Mouse (Mus musculus): ENCODE results near the gene Vmn2r118.

Gene Vmn2r118

DNA sequence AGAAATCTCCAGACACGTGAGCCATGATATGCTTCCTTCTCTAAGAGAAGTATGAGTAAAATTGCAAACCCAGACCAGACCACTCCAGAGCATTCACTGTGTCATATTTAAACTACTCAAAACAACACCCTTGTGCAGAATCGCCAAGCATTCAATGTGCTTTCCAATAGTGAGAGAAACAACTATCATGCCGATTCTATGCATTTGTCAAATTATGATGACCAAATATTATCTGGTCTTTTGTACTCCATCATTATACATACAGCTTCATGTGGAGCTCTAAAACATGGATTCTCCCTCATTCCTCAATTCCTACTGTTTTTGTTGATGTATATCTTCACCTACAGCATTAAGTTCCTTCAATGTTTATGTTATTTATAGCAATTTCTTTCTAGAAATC lies at the start of gene Vmn2r118:
Gene Vmn2r118 (minus strand): TSS at position 101 of the 400 bp plus-strand sequence.
- DNase-seq: no peak

DNA sequence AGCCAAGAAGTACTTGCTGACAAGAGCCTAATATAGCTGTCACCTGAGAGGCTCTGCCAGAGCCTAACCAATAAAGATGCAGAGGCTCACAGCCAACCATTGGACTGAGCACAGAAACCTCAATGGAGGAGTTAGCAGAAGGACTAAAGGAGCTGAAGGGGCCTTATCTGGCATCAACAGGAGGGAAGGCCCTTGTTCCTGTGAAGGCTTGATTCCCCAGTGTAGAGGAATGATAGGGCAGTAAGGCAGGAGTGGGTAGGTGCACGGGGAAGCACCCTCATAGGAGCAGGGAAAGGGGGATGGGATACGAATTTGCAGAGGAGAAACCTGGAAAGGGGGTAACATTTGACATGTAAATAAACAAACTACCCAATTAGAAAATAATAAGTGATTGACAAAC lies 36.1 kb upstream of the Vmn2r118 start:
- DNase-seq: no peak

DNA sequence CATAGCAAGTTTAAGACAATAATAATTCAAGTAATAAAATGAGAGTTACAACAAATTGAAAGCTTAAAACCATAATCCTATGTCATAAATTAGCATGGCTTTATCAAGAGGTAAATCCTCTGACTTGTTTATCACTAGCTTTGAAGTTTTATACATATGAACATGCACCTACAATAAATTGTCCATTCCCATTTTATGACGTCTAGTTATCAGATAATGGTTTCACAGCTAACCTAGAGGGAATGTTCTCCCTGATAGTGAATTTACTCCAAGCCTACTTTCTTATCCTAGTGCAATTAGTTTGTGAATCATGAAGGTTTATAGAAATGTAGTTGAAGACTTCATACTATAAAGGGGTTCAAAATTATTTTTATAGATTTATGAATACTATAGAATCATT lies 34.2 kb downstream of the Vmn2r118 start:
- DNase-seq: no peak

DNA sequence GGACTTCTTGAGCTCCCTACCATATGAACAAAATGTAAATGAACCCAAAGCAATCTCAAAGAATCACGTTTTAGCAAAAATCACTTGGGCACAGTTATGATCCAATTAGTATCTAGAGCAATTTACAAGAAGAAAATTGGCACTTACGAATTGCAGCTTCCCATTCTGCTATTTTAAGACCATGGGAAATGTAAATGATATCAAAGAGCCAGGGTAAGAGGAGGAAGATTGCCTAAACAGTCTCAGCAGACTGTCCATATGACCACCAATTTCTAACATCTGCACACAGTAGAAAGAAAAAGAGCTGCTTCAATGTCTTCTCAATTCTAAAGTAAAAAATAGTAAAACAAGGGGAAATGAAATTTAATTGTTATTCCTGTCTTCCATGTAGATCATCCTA lies 63.2 kb downstream of the Vmn2r118 start:
- DNase-seq: no peak

DNA sequence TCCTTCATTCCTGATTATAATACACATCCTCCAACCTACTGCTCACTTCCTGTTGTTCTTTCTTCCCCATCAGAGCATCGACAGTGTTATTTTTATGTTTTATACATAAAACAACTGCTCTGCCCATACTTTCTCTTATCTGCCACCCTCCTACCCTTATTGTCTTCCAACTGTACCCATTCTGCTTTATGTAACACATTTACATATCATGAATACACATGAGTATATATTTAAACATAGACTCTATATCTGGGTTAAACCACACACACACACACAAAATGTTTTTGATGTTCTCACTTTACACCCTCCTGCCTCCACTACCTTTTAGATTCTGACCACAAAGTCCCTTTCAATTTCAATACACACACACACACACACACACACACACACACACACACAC lies 76.5 kb downstream of the Vmn2r118 start:
- DNase-seq: no peak
